Mouse (Mus musculus) olfactory bulb, adult 2 months (tissue): Measurements from ENCODE around the gene Slc17a4.

Experiments used
- CTCF ChIP-seq: fragments of 200-500 bp; IDR thresholded peaks from 2 replicates; pipeline ENCODE4 v1.5.1; 2012; ENCODE audit warnings: low read depth, mild to moderate bottlenecking, low read length, moderate library complexity; ENCODE audit not compliant: insufficient read depth
- POLR2A ChIP-seq: fragments of 200-500 bp; IDR thresholded peaks from 2 replicates; pipeline ENCODE4 v1.6.1; 2012; ENCODE audit warnings: mild to moderate bottlenecking, low read depth, low read length, moderate library complexity; ENCODE audit not compliant: insufficient read depth

DNA sequence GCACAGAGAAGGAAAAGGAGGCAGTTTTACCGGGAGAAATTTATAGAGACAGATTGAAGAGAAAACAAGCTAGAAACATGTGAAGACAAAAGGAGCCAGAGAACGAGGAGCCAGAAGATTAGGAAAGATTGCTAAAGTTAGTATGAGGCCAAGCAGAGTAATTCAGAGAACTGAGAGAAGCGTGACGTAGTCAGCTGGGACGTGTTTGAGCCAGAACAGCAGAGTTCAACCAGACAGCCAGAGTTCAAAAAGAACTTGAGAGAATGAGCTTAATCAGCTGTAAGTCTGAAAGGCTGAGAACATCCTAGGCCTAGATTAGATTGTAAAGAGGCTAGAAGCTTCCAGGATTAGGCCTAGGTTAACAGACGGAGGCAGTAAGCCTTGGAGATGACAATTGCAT, 25.5 kb upstream of the Slc17a4 start:
- TF ChIP-seq POLR2A (no peak), CTCF (no peak)
